Mouse (Mus musculus) C2C12 (cell line): ENCODE measurements around the gene Vps37c. TPM values are rescaled to one million over a fixed set of nuclear protein-coding genes. Genes with fewer than 3 reads are reported as not detected.

ENCODE experiments used
- H3K27me3 ChIP-seq: one replicate; pipeline ENCODE4 v1.6.1; 2011; ENCODE audit not compliant: control insufficient read depth, insufficient read depth, insufficient read length
- H3K36me3 ChIP-seq: one replicate; pipeline ENCODE4 v1.6.1; 2011; ENCODE audit not compliant: control insufficient read depth, insufficient read depth
- H3K4me3 ChIP-seq: one replicate; pipeline ENCODE4 v1.5.1; 2011; ENCODE audit warnings: mild to moderate bottlenecking, control low read depth; ENCODE audit not compliant: poor library complexity, insufficient read depth, severe bottlenecking
- H3K79me2 ChIP-seq: one replicate; pipeline ENCODE4 v1.6.1; 2011; ENCODE audit not compliant: control insufficient read depth, insufficient read depth
- H3K79me3 ChIP-seq: one replicate; pipeline ENCODE4 v1.6.1; 2011; ENCODE audit warnings: low read depth, control low read depth
- H3ac ChIP-seq: one replicate; pipeline ENCODE3; 2011; ENCODE audit warnings: low read depth; ENCODE audit not compliant: control insufficient read depth, insufficient read length
- CEBPB ChIP-seq: IDR thresholded peaks from one replicate; pipeline ENCODE4 v1.6.1; 2011; ENCODE audit warnings: low read depth, mild to moderate bottlenecking, control low read depth, moderate library complexity
- CTCF ChIP-seq: IDR thresholded peaks from one replicate; pipeline ENCODE4 v1.5.1; 2011; ENCODE audit not compliant: control insufficient read depth, insufficient read depth, insufficient read length
- FOSL1 ChIP-seq: IDR thresholded peaks from one replicate; pipeline ENCODE4 v1.8.0; 2011; ENCODE audit warnings: mild to moderate bottlenecking, low read length; ENCODE audit not compliant: poor library complexity, insufficient read depth, severe bottlenecking
- MAX ChIP-seq: IDR thresholded peaks from one replicate; pipeline ENCODE4 v1.6.1; 2011; ENCODE audit warnings: mild to moderate bottlenecking, control low read depth
- MYOD1 ChIP-seq: IDR thresholded peaks from one replicate; pipeline ENCODE4 v1.6.1; 2011; ENCODE audit warnings: low read depth; ENCODE audit not compliant: control insufficient read depth, insufficient read length
- MYOG ChIP-seq: IDR thresholded peaks from one replicate; pipeline ENCODE4 v1.6.1; 2011; ENCODE audit not compliant: control insufficient read depth, insufficient read length; ENCODE audit errors: extremely low read depth
- USF1 ChIP-seq: IDR thresholded peaks from one replicate; pipeline ENCODE4 v1.6.1; 2011; ENCODE audit warnings: low read depth, mild to moderate bottlenecking, control low read depth, moderate library complexity
- polyA plus RNA-seq: library from polyadenylated mRNA; unstranded; fragments of >200 nt; fragmentation: generic; extraction: Trizol; gene quantifications from one replicate; pipeline ENCODE4 v1.2.1, GENCODE M21; 2012; ENCODE audit warnings: missing spikeins

Vps37c gene
- polyA plus RNA-seq, 1 experiment: 21.9 TPM

DNA sequence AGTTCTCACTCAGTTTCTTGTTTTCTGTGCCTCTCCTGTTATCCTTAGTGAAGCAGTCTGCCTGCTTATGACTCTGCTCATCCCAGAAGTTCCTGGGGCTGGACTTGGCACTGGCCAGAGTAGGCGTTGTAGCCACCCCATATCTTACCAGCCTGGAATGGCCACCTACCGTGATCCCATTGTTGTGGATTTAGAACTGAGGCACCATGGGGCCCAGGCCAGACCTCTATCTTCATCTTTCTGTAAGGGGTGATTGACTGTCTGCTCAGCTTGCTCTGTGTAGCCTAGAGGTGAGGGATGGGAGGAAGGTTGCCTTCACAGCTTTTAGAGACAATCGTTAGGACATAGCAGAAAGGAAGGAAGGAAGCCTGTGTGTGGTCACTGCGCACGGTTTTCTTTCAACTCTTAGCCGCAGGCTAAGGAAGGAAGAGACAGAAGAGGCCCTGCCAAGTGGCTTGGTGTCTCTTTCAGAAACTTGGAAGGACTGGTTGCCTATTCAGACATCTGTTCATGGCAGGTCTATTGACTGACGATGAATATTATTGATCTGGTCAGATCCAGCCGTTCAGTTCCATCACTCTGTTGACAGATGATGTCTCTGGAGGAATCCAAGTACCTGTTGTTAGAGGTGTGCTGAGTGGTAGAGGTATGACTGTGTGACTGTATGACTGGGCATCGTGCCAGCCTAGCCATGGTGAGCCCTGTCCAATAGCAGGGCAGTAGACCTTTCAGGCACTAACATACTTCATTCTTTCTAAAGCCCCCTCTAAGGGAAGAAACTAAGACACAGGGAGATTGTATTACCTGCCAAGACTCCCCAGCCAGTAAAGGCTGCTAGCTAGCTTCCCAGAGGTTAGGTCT, 9.8 kb downstream of the Vps37c start:
- Histone ChIP-seq H3K36me3 (peaks cover 9% of the 10 kb centered on the region), H3K79me2 (peaks cover 100% of the 10 kb centered on the region), H3K27me3 (no peaks in the 10 kb centered on the region), H3K4me3 (no peak overlapping the region), H3ac (no peak overlapping the region), H3K79me3 (peaks cover 79% of the 10 kb centered on the region)
- TF ChIP-seq MAX (no peak), CTCF (no peak), MYOD1 (no peak), USF1 (no peak), CEBPB (no peak)

DNA sequence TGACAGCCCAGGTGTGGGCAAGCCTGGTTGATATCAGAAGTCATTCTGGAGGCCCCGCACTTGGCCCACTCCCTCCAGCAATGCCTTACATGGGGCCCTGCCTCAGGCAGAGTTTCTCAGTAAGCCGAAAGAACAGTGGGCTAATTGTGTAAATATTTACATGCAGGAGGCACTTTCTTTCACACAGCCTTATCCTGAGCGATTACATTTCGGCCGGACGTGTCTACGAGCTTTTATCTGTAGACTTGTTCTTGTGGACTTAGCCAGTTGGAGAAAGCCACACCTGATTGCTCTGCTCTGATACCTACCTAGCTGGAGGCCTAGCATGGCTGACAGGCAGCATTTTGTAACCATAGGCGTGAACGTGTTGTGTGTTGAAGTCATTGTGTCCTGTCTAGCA, 11.3 kb downstream of the Vps37c start:
- H3K4me3 ChIP-seq: no peak overlapping the region
- no peaks in the 10 kb centered on the region for H3K27me3 ChIP-seq
- no peaks in the 10 kb centered on the region for H3K36me3 ChIP-seq

DNA sequence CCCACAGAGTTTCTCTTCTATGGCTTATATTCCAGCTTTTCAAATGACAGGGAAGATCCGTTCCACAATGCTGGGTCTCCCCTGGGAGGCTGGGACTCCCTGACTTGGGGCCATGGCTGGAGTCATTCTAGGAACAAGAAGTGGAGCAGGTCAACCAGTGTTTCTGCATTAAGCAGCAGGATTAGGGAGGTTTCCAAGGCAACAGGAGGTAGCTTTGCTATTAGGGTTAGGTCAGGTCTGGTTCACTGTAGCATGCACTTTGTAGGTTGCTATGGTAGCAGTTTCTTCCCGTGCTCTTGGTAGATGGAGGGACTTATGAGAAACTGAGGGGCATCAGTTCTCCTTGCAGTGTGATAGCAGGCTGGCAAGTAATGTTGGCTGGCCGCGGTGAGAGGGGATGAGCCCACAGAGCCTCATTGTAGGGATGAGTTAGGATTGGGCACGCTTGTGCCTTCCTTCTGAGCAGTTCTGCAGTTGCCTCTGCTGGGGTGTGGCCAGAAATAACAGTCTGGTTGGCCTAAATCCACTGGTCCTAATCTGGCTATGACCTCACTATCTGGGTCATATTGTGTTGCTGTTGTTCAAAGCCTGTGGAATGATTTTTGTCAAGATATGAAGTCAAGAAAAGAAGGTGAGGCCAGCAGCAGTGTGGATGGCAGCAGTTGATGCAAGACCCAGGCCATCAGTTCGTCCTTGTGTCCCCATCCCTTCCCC, 12.6 kb downstream of the Vps37c start:
- Histone ChIP-seq H3K27me3 (no peaks in the 10 kb centered on the region), H3K36me3 (no peaks in the 10 kb centered on the region), H3K79me3 (peaks cover 71% of the 10 kb centered on the region), H3ac (no peak overlapping the region), H3K79me2 (peaks cover 99% of the 10 kb centered on the region), H3K4me3 (no peak overlapping the region)
- TF ChIP-seq MAX (no peak), FOSL1 (no peak), CEBPB (no peak), MYOG (no peak), MYOD1 (no peak)

More for the DNA sequence above, 11.3 kb downstream of the Vps37c start:
- H3ac ChIP-seq: no peak overlapping the region
- peaks cover 77% of the 10 kb centered on the region for H3K79me3 ChIP-seq
- H3K79me2 ChIP-seq: peaks cover 100% of the 10 kb centered on the region
- no peak for TF ChIP-seq CEBPB
- no peak for TF ChIP-seq MYOD1
- no peak for TF ChIP-seq CTCF
- TF ChIP-seq MAX: no peak
- no peak for TF ChIP-seq FOSL1
- TF ChIP-seq USF1: no peak

DNA sequence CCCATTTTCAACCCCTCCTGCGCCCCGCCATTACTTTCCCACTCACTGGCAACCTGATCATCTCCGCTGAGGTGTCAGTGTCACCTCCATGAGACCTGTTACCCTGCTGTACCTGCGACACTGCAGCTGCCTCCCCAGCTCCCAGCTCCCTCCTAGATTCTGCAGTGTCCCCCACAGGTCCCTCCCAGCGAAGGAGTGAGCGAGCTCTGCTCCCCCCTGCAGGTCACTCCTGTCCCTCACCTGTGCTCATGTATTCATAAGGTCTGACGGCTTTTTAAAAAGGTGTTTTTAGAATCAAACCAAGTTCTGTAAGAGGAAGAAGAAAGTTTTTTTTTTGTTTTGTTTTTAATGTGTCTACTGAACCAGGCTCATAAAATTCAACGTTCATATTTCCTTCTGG, 13.6 kb downstream of the Vps37c start:
- Histone ChIP-seq H3K79me3 (peaks cover 62% of the 10 kb centered on the region), H3K27me3 (no peaks in the 10 kb centered on the region), H3K36me3 (peaks cover 3% of the 10 kb centered on the region), H3K4me3 (no peak overlapping the region), H3K79me2 (peaks cover 90% of the 10 kb centered on the region), H3ac (no peak overlapping the region)
- no peak for TF ChIP-seq MYOD1
- TF ChIP-seq CTCF: no peak
- TF ChIP-seq CEBPB: no peak
- TF ChIP-seq MAX: no peak
- TF ChIP-seq FOSL1: no peak
- TF ChIP-seq USF1: no peak
- no peak for TF ChIP-seq MYOG

DNA sequence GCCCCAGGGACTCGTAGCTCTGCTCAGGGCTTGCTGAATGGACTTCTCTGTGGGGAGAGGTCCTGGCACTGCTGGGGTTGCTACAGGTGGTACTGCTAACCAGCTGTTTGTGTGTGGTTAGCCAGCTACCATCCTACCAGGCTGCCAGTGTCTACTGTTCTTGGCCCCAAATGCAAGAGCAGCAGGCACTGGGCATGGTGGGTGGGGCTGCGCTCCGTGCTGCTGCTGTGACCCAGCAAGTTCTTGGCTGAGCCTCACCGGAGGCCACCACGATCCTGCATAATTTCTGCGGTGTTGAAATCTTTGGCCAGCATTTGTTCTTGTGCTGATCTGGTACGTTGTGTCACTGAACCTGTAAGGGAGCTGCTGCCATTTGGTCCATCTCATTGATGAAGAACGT, 14.9 kb downstream of the Vps37c start:
- Histone ChIP-seq H3K36me3 (peaks cover 3% of the 10 kb centered on the region), H3K27me3 (no peaks in the 10 kb centered on the region), H3K79me3 (peaks cover 49% of the 10 kb centered on the region), H3K79me2 (peaks cover 76% of the 10 kb centered on the region), H3K4me3 (no peak overlapping the region), H3ac (no peak overlapping the region)
- TF ChIP-seq MYOG: no peak
- TF ChIP-seq CTCF: no peak
- TF ChIP-seq FOSL1: no peak
- no peak for TF ChIP-seq MYOD1
- no peak for TF ChIP-seq USF1
- TF ChIP-seq MAX: no peak
- no peak for TF ChIP-seq CEBPB

DNA sequence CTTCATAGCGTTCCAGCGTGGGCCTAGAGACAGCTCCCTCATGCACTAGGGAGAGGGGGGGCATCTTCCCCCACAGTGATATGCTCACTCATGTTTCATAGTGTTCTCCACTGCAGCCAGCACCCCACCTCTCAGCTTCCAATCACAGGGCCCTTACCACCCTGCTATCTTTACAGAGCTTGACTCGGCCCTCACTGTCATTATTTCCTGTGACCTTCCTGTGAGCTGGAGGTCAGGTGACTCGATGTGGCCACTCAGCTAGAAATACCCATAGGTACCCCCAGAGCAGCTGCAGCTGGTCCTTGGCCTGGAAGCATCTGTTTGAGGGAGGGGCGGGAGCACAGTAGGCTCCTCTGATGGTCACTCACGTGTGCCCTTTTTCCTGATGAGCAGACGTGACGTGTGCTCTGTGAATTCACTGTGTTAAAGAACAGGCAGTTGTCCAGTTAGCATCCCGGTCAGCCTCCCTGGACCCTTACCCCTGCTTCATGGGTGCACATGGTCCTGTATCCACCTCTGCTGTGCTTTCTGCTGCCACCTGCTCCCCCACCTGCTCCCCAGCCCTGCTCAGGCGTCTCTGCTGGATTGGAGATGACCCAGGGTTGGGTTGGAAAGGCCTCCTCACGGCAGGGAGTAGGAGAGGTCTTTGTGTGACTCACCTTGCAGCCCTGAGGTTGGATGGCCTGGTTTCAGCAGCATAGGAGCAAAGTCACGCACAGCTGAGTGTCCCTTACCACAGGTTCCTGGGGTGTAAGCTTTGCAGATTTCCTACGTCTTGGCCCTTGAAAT, 18.7 kb downstream of the Vps37c start:
- Histone ChIP-seq H3K79me3 (peaks cover 23% of the 10 kb centered on the region), H3K36me3 (peaks cover 17% of the 10 kb centered on the region), H3K27me3 (no peaks in the 10 kb centered on the region), H3ac (no peak overlapping the region), H3K4me3 (no peak overlapping the region), H3K79me2 (peaks cover 38% of the 10 kb centered on the region)
- TF ChIP-seq MYOG (no peak), USF1 (no peak), CTCF (no peak), MAX (no peak), MYOD1 (no peak), CEBPB (no peak), FOSL1 (no peak)
